Mouse (Mus musculus) midbrain, embryonic 13.5 days (tissue): ENCODE measurements around the gene Fzd10. TPM values are rescaled to one million over a fixed set of nuclear protein-coding genes. Genes with fewer than 3 reads are reported as not detected.

Source experiments
- ATAC-seq: fragments of 200-750 bp; cut with Nextera tagmentation; 2 replicates; pipeline ENCODE4 v1.8.0; 2017; ENCODE audit warnings: mild to moderate bottlenecking, moderate TSS enrichment, moderate library complexity
- H3K27ac ChIP-seq: fragments of 300-500 bp; sonication (generic); 2 replicates; pipeline ENCODE4 v1.5.1; 2015; ENCODE audit warnings: inconsistent platforms, mild to moderate bottlenecking, moderate library complexity
- H3K27me3 ChIP-seq: fragments of 300-500 bp; sonication (generic); 2 replicates; pipeline ENCODE4 v1.6.1; 2015; ENCODE audit warnings: mild to moderate bottlenecking, inconsistent platforms
- H3K36me3 ChIP-seq: fragments of 300-500 bp; sonication (generic); 2 replicates; pipeline ENCODE4 v1.6.1; 2015; ENCODE audit warnings: mild to moderate bottlenecking, inconsistent platforms
- H3K4me1 ChIP-seq: fragments of 300-500 bp; sonication (generic); replicated peaks from 2 replicates; pipeline ENCODE4 v1.6.1; 2015; ENCODE audit warnings: inconsistent platforms
- H3K4me2 ChIP-seq: fragments of 300-500 bp; sonication (generic); replicated peaks from 2 replicates; pipeline ENCODE4 v1.6.1; 2015; ENCODE audit warnings: moderate library complexity, mild to moderate bottlenecking, inconsistent platforms
- H3K4me3 ChIP-seq: fragments of 300-500 bp; sonication (generic); replicated peaks from 2 replicates; pipeline ENCODE4 v1.5.1; 2015; ENCODE audit warnings: mild to moderate bottlenecking, inconsistent platforms
- H3K9ac ChIP-seq: fragments of 300-500 bp; sonication (generic); replicated peaks from 2 replicates; pipeline ENCODE4 v1.6.1; 2015; ENCODE audit warnings: mild to moderate bottlenecking, inconsistent platforms
- H3K9me3 ChIP-seq: fragments of 300-500 bp; sonication (generic); 2 replicates; pipeline ENCODE4 v1.6.1; 2016; ENCODE audit warnings: mild to moderate bottlenecking, inconsistent platforms
- WGBS: fragments of 180-500 bp; shearing (Covaris S2); methylation state at CpG from one replicate; pipeline ENCODE4 v1.1.7; 2015; 5-methylcytosine and 5-hydroxymethylcytosine counted together
- polyA plus RNA-seq: library from polyadenylated mRNA; unstranded; fragments of >200 nt; fragmentation: Nextera tagmentation; extraction: Ambion mirVana; gene quantifications from 2 replicates; pipeline ENCODE4 v1.2.1, GENCODE M21; 2015

The Fzd10 gene
- polyA plus RNA-seq, 1 experiment from 2014 or later, result 14.6 TPM

DNA sequence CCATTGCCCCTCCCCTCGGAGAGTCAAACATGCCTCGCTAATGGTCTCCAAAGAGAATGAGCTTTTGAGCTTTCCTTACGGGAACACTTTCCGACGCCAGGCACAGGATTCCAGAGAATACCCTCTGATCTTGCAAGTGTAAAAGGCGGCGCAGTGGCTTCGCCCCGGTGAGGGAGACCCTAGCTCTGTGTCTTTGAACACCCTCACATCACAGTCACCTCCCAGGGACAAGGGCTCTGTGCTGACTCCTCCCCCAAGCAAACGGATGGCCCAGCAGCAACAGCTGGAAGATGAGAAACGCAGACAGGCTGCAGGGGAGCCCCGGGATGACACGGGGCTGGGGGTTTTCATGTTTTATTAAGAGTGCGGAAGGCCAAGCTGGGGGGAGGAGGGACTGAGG is 6.0 kb downstream of the Fzd10 start:
- peaks cover 58% of the 10 kb centered on the region for H3K4me1 ChIP-seq
- no peaks in the 10 kb centered on the region for H3K9me3 ChIP-seq
- peak overlapping the region; percentile 16; the same call in 1 of the 2 replicates for H3K27ac ChIP-seq
- H3K4me3 ChIP-seq, result peak overlapping the region; percentile 9; the same call in 1 of the 2 replicates
- no peak overlapping the region for H3K9ac ChIP-seq
- H3K4me2 ChIP-seq, result peak overlapping the region; percentile 16
- WGBS, result 3% methylated on average over 14 of the region's 14 CpGs
- H3K36me3 ChIP-seq, result no peaks in the 10 kb centered on the region
- peak; percentile 34; the same call in 1 of the 2 replicates for ATAC-seq
- peaks cover 52% of the 10 kb centered on the region for H3K27me3 ChIP-seq

DNA sequence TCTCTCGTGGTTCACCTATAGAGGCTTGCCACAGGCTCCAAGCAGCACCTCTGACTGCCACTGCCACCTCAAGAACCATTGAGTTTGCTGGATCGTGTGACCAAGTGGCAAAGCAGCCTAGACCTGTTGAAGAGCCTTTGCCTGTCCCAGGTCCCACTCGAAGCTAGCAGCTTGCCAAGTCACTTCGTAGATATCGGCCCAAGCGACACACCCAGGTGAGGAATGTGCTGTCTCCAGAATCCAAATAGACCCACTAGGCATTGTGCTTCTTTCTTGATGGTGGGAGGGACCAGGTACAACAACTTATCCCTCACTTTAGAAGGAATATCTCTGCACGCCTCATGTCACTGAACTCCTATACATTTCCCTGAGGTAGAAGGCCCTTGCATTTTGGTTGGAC is 8.4 kb downstream of the Fzd10 start:
- Histone ChIP-seq H3K4me2 (no peak overlapping the region), H3K36me3 (no peaks in the 10 kb centered on the region), H3K9ac (no peak overlapping the region), H3K4me1 (peaks cover 33% of the 10 kb centered on the region), H3K9me3 (no peaks in the 10 kb centered on the region), H3K27me3 (peaks cover 33% of the 10 kb centered on the region), H3K27ac (no peak overlapping the region), H3K4me3 (no peak overlapping the region)
- WGBS, result 92% methylated on average over 7 of the region's 7 CpGs
- ATAC-seq, result no peak

- Histone ChIP-seq H3K36me3 (no peaks in the 10 kb centered on the region), H3K9me3 (no peaks in the 10 kb centered on the region), H3K4me3 (no peak overlapping the region), H3K27me3 (peaks cover 14% of the 10 kb centered on the region), H3K27ac (no peak overlapping the region), H3K4me2 (peak overlapping the region; percentile 25; the same call in 1 of the 2 replicates), H3K9ac (no peak overlapping the region), H3K4me1 (peaks cover 31% of the 10 kb centered on the region)
- WGBS, result 12% methylated on average over 9 of the region's 9 CpGs
- no peak for ATAC-seq
These were observed 17.0 kb downstream of the Fzd10 start for GRCm38 (mm10) chr5:128617621-128618020.

GRCm38 (mm10) chr5:128619987-128620386 is 19.3 kb downstream of the Fzd10 start:
- WGBS, result 25% methylated on average over 8 of the region's 8 CpGs
- ATAC-seq, result peak; percentile 38; the same call in 1 of the 2 replicates
- Histone ChIP-seq H3K9ac (peak overlapping the region; percentile 41; the same call in 1 of the 2 replicates), H3K4me2 (no peak overlapping the region), H3K4me3 (no peak overlapping the region), H3K36me3 (no peaks in the 10 kb centered on the region), H3K4me1 (peaks cover 31% of the 10 kb centered on the region), H3K27ac (peak overlapping the region; percentile 36; the same call in 1 of the 2 replicates), H3K27me3 (peaks cover 14% of the 10 kb centered on the region), H3K9me3 (no peaks in the 10 kb centered on the region)

- H3K4me2 ChIP-seq, result no peak overlapping the region
- H3K27me3 ChIP-seq, result peaks cover 14% of the 10 kb centered on the region
- no peak overlapping the region for H3K4me3 ChIP-seq
- no peaks in the 10 kb centered on the region for H3K36me3 ChIP-seq
- no peaks in the 10 kb centered on the region for H3K9me3 ChIP-seq
- 0% methylated on average over 9 of the region's 9 CpGs for WGBS
- H3K4me1 ChIP-seq, result peaks cover 31% of the 10 kb centered on the region
- 0 out of 2 replicates have a peak, but pooled peaks have one; percentile 53 for ATAC-seq
- no peak overlapping the region for H3K9ac ChIP-seq
- no peak overlapping the region for H3K27ac ChIP-seq
These were observed 19.8 kb downstream of the Fzd10 start for GRCm38 (mm10) chr5:128620408-128620807.

DNA sequence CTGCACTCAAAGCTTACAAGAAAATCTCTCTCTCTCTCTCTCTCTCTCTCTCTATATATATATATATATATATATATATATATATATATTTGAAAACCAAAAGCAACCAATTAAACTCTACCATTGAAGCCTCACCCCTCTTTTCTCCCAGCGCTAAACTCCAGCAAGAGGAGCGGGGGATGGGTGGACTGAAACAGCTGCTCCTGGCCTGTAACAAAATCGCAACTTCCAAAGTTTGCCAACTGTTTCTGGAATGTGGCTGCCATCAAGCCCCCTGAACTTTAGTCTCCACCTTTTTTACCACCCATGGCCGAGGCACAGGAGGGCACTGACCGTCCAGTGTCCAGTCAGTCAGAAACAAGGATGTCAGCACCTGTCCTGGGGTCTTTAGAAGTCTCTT is 27.1 kb downstream of the Fzd10 start:
- H3K4me1 ChIP-seq, result peaks cover 8% of the 10 kb centered on the region
- H3K36me3 ChIP-seq, result no peaks in the 10 kb centered on the region
- ATAC-seq, result no peak
- H3K27ac ChIP-seq, result no peak overlapping the region
- no peaks in the 10 kb centered on the region for H3K27me3 ChIP-seq
- H3K9ac ChIP-seq, result no peak overlapping the region
- H3K4me2 ChIP-seq, result no peak overlapping the region
- no peaks in the 10 kb centered on the region for H3K9me3 ChIP-seq
- no peak overlapping the region for H3K4me3 ChIP-seq
- 48% methylated on average over 5 of the region's 5 CpGs for WGBS

DNA sequence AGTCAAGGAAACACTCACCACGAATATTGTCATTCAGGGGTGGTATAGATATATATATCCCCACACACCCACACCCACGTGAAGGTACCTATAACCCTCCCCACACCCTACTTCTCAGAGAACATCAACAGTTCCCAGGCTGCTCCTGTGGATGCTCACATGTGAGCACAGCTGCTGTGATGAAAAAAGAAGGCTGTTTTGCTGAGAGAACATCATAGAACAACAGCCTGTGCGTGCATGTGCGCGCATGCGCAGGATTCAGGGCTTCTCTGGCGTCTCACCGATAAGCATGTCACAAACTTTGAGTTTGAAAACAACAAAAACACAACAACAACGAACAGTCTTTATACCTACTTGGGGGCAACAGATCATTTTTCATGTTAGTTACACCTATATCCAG is 36.0 kb downstream of the Fzd10 start:
- no peak overlapping the region for H3K27ac ChIP-seq
- H3K36me3 ChIP-seq, result no peaks in the 10 kb centered on the region
- H3K4me3 ChIP-seq, result no peak overlapping the region
- H3K4me1 ChIP-seq, result no peaks in the 10 kb centered on the region
- ATAC-seq, result no peak
- WGBS, result 91% methylated on average over 9 of the region's 9 CpGs
- H3K9me3 ChIP-seq, result no peaks in the 10 kb centered on the region
- H3K27me3 ChIP-seq, result no peaks in the 10 kb centered on the region
- H3K4me2 ChIP-seq, result no peak overlapping the region
- H3K9ac ChIP-seq, result no peak overlapping the region

- Histone ChIP-seq H3K36me3 (no peaks in the 10 kb centered on the region), H3K9ac (no peak overlapping the region), H3K4me1 (no peaks in the 10 kb centered on the region), H3K4me2 (no peak overlapping the region), H3K9me3 (no peaks in the 10 kb centered on the region), H3K27me3 (no peaks in the 10 kb centered on the region), H3K4me3 (no peak overlapping the region), H3K27ac (no peak overlapping the region)
- no peak for ATAC-seq
- WGBS, result 89% methylated on average over 26 of the region's 26 CpGs
These were observed 36.7 kb downstream of the Fzd10 start for GRCm38 (mm10) chr5:128637071-128638015.

DNA sequence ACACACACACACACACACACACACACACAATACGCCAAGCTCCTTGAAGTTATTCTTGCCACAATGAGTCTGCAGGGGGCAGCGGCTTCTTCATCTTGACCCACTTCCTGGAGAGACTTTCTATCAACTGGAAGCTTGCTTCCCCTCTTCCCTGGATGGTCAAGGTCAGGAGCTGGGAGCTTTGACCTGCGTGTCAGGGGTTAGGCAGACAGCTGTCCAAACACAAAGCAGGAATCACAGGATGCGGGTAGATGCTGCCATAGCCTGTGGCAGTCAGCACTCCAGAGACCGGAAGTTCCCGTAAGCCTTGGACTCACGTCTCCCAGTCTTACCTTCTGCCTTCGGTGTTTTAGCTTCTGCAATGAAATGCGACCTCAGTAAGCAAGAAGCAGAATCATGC is 38.1 kb downstream of the Fzd10 start:
- Histone ChIP-seq H3K9ac (no peak overlapping the region), H3K36me3 (no peaks in the 10 kb centered on the region), H3K4me1 (no peaks in the 10 kb centered on the region), H3K27me3 (no peaks in the 10 kb centered on the region), H3K4me2 (no peak overlapping the region), H3K27ac (no peak overlapping the region), H3K4me3 (no peak overlapping the region), H3K9me3 (no peaks in the 10 kb centered on the region)
- 71% methylated on average over 9 of the region's 9 CpGs for WGBS
- no peak for ATAC-seq

DNA sequence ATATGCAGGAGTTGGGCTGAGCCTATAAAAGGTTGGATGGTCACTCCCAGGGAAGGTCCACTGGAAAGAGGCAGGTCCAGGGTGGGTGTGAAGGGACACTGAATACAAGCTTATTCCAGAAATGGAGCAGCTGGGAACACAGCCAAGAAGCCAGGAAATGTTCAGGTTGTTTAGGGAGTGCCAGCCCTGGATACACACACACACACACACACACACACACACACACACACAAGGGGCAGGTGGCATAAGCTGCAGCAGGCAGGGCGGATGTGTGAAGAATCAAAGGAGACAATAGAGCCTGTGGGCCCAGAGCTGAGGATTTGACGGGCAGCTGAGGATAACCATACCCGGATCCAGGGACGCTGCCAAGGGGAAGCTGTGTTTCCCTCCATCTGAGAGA is 42.4 kb downstream of the Fzd10 start:
- Histone ChIP-seq H3K27me3 (no peaks in the 10 kb centered on the region), H3K9ac (no peak overlapping the region), H3K9me3 (no peaks in the 10 kb centered on the region), H3K27ac (no peak overlapping the region), H3K4me3 (no peak overlapping the region), H3K4me2 (no peak overlapping the region), H3K4me1 (no peaks in the 10 kb centered on the region), H3K36me3 (no peaks in the 10 kb centered on the region)
- no peak for ATAC-seq
- WGBS, result 76% methylated on average over 4 of the region's 4 CpGs

DNA sequence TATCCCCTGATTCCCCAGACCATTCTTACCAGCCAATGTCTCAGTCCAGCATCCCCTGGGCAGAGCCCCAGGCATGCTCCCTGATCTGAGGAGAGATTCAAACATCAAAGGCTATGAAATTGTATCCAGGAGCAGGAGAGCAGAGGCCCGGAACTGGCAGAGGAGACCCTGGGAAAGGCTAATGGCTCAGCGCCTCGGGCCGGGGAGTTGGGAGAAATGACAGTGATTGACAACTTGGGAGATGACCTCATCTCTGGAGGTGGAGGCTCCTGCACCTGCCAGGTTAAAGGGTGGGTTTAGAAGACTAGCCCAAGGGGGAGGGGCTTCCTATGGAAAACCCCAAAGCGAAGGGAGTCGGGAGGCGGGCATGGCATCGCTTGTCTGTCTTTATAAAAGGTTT is 45.1 kb downstream of the Fzd10 start:
- Histone ChIP-seq H3K27ac (no peak overlapping the region), H3K27me3 (no peaks in the 10 kb centered on the region), H3K4me1 (no peaks in the 10 kb centered on the region), H3K4me2 (no peak overlapping the region), H3K36me3 (no peaks in the 10 kb centered on the region), H3K9me3 (no peaks in the 10 kb centered on the region), H3K4me3 (no peak overlapping the region), H3K9ac (no peak overlapping the region)
- WGBS, result 64% methylated on average over 8 of the region's 8 CpGs
- ATAC-seq, result no peak

- Histone ChIP-seq H3K9me3 (no peaks in the 10 kb centered on the region), H3K4me1 (no peaks in the 10 kb centered on the region), H3K36me3 (no peaks in the 10 kb centered on the region), H3K4me2 (no peak overlapping the region), H3K4me3 (no peak overlapping the region), H3K27ac (no peak overlapping the region), H3K27me3 (no peaks in the 10 kb centered on the region), H3K9ac (no peak overlapping the region)
- 82% methylated on average over 5 of the region's 5 CpGs for WGBS
- no peak for ATAC-seq
These were observed 45.6 kb downstream of the Fzd10 start for GRCm38 (mm10) chr5:128646286-128646685.
